Mouse (Mus musculus) stomach, embryonic 15.5 days (tissue): ENCODE data around the gene Gm20509. TPM values are rescaled to one million over a fixed set of nuclear protein-coding genes. Genes with fewer than 3 reads are reported as not detected.

Experiments used
- ATAC-seq: fragments of 200-750 bp; cut with Nextera tagmentation; 2 replicates; pipeline ENCODE4 v1.8.0; 2017; ENCODE audit warnings: low read depth, moderate number of reproducible peaks, moderate TSS enrichment; ENCODE audit not compliant: insufficient read depth, low FRiP score
- H3K27ac ChIP-seq: fragments of 300-500 bp; sonication (generic); 2 replicates; pipeline ENCODE4 v1.5.1; 2015; ENCODE audit warnings: mild to moderate bottlenecking, inconsistent platforms
- H3K27me3 ChIP-seq: fragments of 300-500 bp; sonication (generic); replicated peaks from 2 replicates; pipeline ENCODE4 v1.6.1; 2015; ENCODE audit warnings: inconsistent platforms
- H3K36me3 ChIP-seq: fragments of 300-500 bp; sonication (generic); 2 replicates; pipeline ENCODE4 v1.6.1; 2015; ENCODE audit warnings: inconsistent platforms
- H3K4me1 ChIP-seq: fragments of 300-500 bp; sonication (generic); 2 replicates; pipeline ENCODE4 v1.6.1; 2015; ENCODE audit warnings: inconsistent platforms
- H3K4me2 ChIP-seq: fragments of 300-500 bp; sonication (generic); 2 replicates; pipeline ENCODE4 v1.6.1; 2015; ENCODE audit warnings: mild to moderate bottlenecking, inconsistent platforms
- H3K4me3 ChIP-seq: fragments of 300-500 bp; sonication (generic); replicated peaks from 2 replicates; pipeline ENCODE4 v1.5.1; 2015; ENCODE audit warnings: inconsistent platforms
- H3K9ac ChIP-seq: fragments of 300-500 bp; sonication (generic); 2 replicates; pipeline ENCODE4 v1.6.1; 2015; ENCODE audit warnings: inconsistent platforms
- H3K9me3 ChIP-seq: fragments of 300-500 bp; sonication (generic); 2 replicates; pipeline ENCODE4 v1.6.1; 2016; ENCODE audit warnings: inconsistent platforms
- WGBS: fragments of 180-500 bp; shearing (Covaris S2); methylation state at CpG from one replicate; pipeline ENCODE4 v1.1.7; 2015; 5-methylcytosine and 5-hydroxymethylcytosine counted together
- polyA plus RNA-seq: library from polyadenylated mRNA; unstranded; fragments of >200 nt; fragmentation: Nextera tagmentation; extraction: Ambion mirVana; gene quantifications from 2 replicates; pipeline ENCODE4 v1.2.1, GENCODE M21; 2015

The Gm20509 gene
- polyA plus RNA-seq, 1 experiment from 2014 or later: not detected

DNA sequence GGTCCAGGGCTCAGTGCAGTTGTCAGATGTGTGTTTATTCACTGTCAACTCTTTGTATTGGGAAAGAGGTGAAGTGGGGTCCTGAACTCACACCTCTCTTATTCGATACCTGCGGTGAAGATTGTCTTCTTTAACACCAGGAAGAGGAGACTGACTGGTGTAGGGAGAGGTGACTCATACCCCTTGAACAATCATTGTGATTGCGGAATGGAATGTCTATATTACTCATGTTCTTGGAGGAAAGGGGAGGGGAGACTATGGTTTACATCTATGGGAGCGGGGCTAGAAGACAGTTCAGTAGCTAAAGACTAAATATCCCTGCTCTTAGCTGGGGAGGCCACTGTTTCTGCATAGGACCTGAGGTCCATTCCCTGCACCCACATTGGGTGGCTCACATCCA lies 28.3 kb downstream of the Gm20509 start:
- Histone ChIP-seq H3K4me2 (no peak overlapping the region), H3K27ac (no peak overlapping the region)
- no peak for ATAC-seq

DNA sequence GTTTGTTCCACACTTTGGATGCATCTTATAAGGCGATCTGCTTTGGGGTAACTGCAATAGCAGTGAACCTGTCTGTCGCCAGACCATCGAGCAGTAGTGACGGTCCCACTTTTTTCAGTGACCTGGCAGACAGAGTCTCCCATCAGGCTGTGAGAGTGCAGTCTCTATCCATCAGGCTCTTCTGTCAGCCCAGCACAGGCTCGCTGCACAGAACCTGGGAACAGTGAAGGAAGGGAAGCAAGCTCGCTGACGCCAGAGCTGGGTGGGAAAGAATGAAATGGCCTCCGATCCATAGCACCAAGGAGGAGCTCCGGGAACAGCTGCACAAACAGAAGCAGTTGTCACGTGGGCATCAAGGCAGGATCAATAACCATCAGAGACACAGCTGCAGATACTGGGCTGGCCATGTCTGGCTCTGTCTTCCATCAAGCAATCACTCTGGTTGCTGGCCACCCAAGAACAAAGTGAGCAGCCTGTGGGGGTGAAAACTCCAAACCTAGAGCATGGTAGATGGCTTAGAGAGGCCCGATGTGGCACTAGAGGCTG lies 35.1 kb downstream of the Gm20509 start:
- Histone ChIP-seq H3K9ac (no peak overlapping the region), H3K27ac (no peak overlapping the region), H3K9me3 (no peaks in the 10 kb centered on the region), H3K4me2 (no peak overlapping the region), H3K4me3 (no peak overlapping the region), H3K27me3 (no peaks in the 10 kb centered on the region), H3K36me3 (no peaks in the 10 kb centered on the region), H3K4me1 (no peaks in the 10 kb centered on the region)
- peak; percentile 22; the same call in 1 of the 2 replicates for ATAC-seq
- 43% methylated on average over 11 of the region's 11 CpGs for WGBS

More for the DNA sequence above, 28.3 kb downstream of the Gm20509 start:
- 74% methylated on average over 4 of the region's 4 CpGs for WGBS
- Histone ChIP-seq H3K9ac (no peak overlapping the region), H3K36me3 (peaks cover 24% of the 10 kb centered on the region; the same call in 1 of the 2 replicates), H3K27me3 (no peaks in the 10 kb centered on the region), H3K4me3 (no peak overlapping the region), H3K9me3 (no peaks in the 10 kb centered on the region), H3K4me1 (no peaks in the 10 kb centered on the region)

DNA sequence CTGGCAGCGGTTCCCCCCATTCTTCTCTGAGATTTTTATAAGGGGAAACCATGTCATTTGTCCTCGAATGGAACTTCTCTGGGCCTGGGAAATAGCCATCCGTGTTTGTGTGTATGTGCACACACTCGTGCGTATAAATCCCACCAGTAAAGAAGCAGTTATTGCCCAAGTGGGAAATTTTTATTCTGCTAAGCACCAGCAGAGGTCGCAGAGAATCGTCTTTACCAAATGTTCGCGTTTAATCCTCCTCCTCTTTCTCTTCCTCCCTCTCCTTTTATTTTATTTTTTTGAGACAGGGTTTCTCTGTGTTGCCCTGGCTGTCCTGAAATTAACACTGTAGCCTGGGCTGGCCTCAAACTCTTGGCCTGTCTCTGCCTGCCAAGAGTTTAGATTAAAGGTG lies 52.1 kb downstream of the Gm20509 start:
- Histone ChIP-seq H3K27me3 (no peaks in the 10 kb centered on the region), H3K4me1 (no peaks in the 10 kb centered on the region), H3K4me2 (no peak overlapping the region), H3K9me3 (no peaks in the 10 kb centered on the region), H3K36me3 (no peaks in the 10 kb centered on the region), H3K27ac (no peak overlapping the region), H3K4me3 (no peak overlapping the region), H3K9ac (no peak overlapping the region)
- 46% methylated on average over 9 of the region's 9 CpGs for WGBS
- ATAC-seq: no peak

DNA sequence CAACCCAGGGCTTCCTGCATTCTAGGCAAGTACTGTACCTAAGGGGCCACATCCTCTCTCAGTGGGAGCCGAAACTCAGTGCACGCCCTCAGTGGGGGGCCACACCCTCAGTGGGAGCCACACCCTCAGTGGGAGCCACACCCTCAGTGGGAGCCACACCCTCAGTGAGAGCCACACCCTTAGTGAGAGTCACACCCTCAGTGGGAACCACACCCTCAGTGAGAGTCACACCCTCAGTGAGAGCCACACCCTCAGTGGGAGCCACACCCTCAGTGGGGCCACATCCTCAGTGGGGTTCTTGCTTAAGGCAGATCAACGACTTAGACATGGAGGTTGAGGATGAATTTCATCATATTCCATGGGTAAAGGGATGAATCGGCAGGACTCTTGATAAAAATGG lies 55.7 kb downstream of the Gm20509 start:
- H3K4me2 ChIP-seq: no peak overlapping the region
- H3K36me3 ChIP-seq: no peaks in the 10 kb centered on the region
- H3K9me3 ChIP-seq: no peaks in the 10 kb centered on the region
- no peak overlapping the region for H3K4me3 ChIP-seq
- no peak overlapping the region for H3K9ac ChIP-seq
- H3K27me3 ChIP-seq: no peaks in the 10 kb centered on the region
- no peaks in the 10 kb centered on the region for H3K4me1 ChIP-seq
- WGBS: 77% methylated on average over 4 of the region's 4 CpGs
- no peak overlapping the region for H3K27ac ChIP-seq
- no peak for ATAC-seq

DNA sequence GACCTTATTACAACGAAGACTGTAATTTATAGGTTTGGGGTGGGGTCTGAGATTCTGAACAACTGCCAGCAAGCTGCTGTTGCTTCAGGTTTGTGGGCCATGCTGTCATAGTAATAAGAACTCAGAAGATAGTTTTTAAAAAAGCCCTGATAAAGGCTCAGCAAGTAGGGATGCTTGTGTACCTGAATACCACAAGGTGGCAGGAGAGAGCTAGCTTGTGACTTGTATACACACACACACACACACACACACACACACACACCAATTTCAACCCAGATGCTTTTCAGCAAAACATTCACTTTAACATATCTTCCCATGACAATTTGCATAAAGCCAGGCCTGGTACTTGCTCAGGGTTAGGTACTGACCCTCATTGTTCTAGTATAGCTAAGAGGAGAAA lies 57.0 kb downstream of the Gm20509 start:
- no peak overlapping the region for H3K4me2 ChIP-seq
- H3K4me1 ChIP-seq: no peaks in the 10 kb centered on the region
- H3K27me3 ChIP-seq: no peaks in the 10 kb centered on the region
- 25% methylated on average over 1 of the region's 1 CpGs for WGBS
- no peak for ATAC-seq
- no peak overlapping the region for H3K9ac ChIP-seq
- no peaks in the 10 kb centered on the region for H3K9me3 ChIP-seq
- H3K27ac ChIP-seq: no peak overlapping the region
- H3K4me3 ChIP-seq: no peak overlapping the region
- H3K36me3 ChIP-seq: no peaks in the 10 kb centered on the region

DNA sequence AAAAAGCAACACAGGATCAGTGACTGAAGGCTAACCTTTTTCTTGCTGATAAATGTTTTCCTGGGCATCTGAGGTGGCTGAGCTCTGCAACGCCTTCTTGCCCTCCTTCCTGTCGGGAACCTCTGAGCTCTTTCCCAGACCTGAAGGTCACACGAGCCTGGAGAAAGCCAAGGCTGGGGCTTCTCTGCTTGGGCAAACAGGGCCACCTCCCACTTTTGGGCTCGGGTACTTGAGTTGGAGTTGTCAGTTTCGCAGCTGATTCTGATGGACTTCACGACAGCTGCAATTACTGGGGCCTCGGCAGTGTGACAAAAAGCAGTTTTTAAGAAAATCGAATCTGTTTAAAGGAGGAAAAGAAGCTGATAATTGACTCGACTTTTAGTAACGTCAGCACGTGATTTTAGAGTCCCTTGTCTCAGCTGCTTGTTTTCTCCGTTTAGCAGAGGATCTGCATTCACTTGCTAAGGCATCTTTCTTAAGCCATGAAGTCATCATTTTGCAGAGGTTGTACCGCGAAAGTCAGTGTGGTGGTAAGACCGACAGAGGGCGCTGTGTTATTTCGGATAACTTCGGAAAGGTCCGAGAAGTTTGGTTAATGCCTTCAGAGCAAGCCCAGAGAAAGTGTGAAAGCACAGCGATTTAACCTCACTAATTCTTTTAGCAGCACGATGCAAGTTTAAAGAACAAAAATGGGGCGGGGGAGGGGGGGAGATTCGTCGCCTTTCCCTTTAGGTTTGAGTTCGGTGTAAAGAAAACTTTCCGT lies 60.5 kb downstream of the Gm20509 start:
- Histone ChIP-seq H3K4me3 (peak overlapping the region; percentile 29), H3K4me2 (peak overlapping the region; percentile 54), H3K9ac (no peak overlapping the region), H3K9me3 (no peaks in the 10 kb centered on the region), H3K27me3 (no peaks in the 10 kb centered on the region), H3K36me3 (no peaks in the 10 kb centered on the region), H3K27ac (no peak overlapping the region), H3K4me1 (no peaks in the 10 kb centered on the region)
- WGBS: 20% methylated on average over 26 of the region's 26 CpGs
- ATAC-seq: no peak

DNA sequence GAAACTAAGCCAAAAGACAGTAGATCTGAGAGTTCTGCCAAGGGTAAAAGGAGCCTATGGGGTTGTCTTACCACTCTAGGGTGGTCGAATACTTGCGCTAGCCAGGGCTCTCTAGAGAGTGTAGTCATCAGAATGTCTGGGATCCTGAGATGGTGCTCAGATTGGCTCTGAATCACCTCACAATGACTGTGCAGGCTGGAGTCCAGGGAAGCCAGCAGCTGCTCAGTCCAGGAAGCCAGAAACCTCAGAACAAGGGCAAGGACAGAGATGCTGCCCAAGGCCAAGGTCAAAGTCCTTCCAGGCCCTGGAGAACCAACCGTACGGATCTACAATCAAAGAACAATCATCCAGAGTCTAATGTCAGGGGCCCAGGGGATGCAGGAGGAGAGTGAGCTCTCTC lies 63.4 kb downstream of the Gm20509 start:
- H3K9ac ChIP-seq: no peak overlapping the region
- no peaks in the 10 kb centered on the region for H3K9me3 ChIP-seq
- H3K36me3 ChIP-seq: no peaks in the 10 kb centered on the region
- no peak overlapping the region for H3K4me3 ChIP-seq
- no peaks in the 10 kb centered on the region for H3K27me3 ChIP-seq
- no peak overlapping the region for H3K4me2 ChIP-seq
- WGBS: 83% methylated on average over 4 of the region's 4 CpGs
- H3K4me1 ChIP-seq: no peaks in the 10 kb centered on the region
- no peak overlapping the region for H3K27ac ChIP-seq
- no peak for ATAC-seq

Other genes starting within 250 kb of the Gm20509 start
- 3.4 and 3.5 TPM in 2 replicates for gene Pygo1, start 176.8 kb upstream of the Gm20509 start, polyA plus RNA-seq
- gene Dyx1c1, start 143.7 kb upstream of the Gm20509 start, polyA plus RNA-seq: 0.98 and 0.99 TPM in 2 replicates
- gene Gm44503, start 143.6 kb upstream of the Gm20509 start, polyA plus RNA-seq: not detected in 2 replicates
- 13.5 and 14.1 TPM in 2 replicates for gene Ccpg1os, start 117.1 kb upstream of the Gm20509 start, polyA plus RNA-seq
- 34.5 and 37.8 TPM in 2 replicates for gene Ccpg1, start 117.0 kb upstream of the Gm20509 start, polyA plus RNA-seq
- gene Pigb, start 62.1 kb upstream of the Gm20509 start, polyA plus RNA-seq: 14.1 and 15.8 TPM in 2 replicates
- gene Rab27a, start 57.6 kb upstream of the Gm20509 start, polyA plus RNA-seq: 15.8 and 16.8 TPM in 2 replicates
- gene Khdc3, start 634 bp upstream of the Gm20509 start, polyA plus RNA-seq: 0.13 and 0.44 TPM in 2 replicates
- gene Rsl24d1, start 11.0 kb downstream of the Gm20509 start, polyA plus RNA-seq: 94.1 and 94.7 TPM in 2 replicates